In the genomic region with DNA sequence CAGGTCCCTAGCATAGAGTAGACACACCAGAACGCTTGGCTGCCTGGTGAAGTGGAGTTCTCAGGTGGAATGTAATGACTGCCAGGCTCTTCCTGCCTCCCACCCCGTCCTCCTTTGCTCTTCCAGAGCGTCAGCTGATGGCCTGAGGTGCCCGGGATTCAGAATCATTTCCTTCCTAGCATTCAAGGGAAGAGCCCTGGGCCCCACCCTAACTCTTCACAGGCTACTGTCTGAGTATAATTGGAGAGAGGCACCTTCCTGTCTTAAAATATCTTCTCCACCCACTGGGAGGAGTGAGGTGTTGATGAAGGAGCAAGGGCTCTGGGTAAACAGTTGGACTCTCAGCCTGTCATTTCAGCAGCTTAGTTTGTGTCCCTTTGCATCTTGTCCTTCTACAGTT, we compare ENCODE assay signal across 24 mouse cellular contexts. TPM values are rescaled to one million over a fixed set of nuclear protein-coding genes. Genes with fewer than 3 reads are reported as not detected.
DNase-seq lines count a peak whose midpoint lies in the region; ATAC-seq and TF ChIP-seq lines count a peak whose summit lies in the region.
"Had no signal": no experiment of that assay in that cellular context is flagged by ENCODE, and none has a peak within 500 bp of the region (broad histone marks: within the 10 kb centered on the region; RNA-seq: fewer than 3 reads in every experiment).

No protein-coding gene starts in this region.

- H3K4me2 ChIP-seq in lung, embryonic 16.5 days (ENCODE audit: low read depth, low read length), result no peak overlapping the region
- H3K4me2 ChIP-seq in midbrain, embryonic 15.5 days, result no peak overlapping the region
- H3K4me2 ChIP-seq: embryonic facial prominence, embryonic 12.5 days; forebrain, embryonic 13.5 days; heart, embryonic 11.5 days; hindbrain, embryonic 12.5 days; limb, embryonic 12.5 days; liver, embryonic 12.5 days; lung, embryonic 15.5 days had no signal

- WGBS in lung, embryonic 16.5 days, result 28% methylated on average over 4 of the region's 4 CpGs
- 69% methylated on average over 4 of the region's 4 CpGs for WGBS in midbrain, embryonic 15.5 days

- intact Hi-C loops in gastrocnemius, adult 2 months (cut with DNase I), result loop anchor here (10.0 kb wide), 1 partner anchor 178 kb away; no protein-coding TSS in a partner anchor

- H3K4me3 ChIP-seq in gastrocnemius, adult 2 months, result no peak overlapping the region
- no peak overlapping the region for H3K4me3 ChIP-seq in lung, embryonic 16.5 days (ENCODE audit: low read length)
- H3K4me3 ChIP-seq in midbrain, embryonic 15.5 days, result no peak overlapping the region
- H3K4me3 ChIP-seq: embryonic facial prominence, embryonic 12.5 days; erythroblast, embryonic 14.5 days; forebrain, embryonic 13.5 days; hindbrain, embryonic 12.5 days; limb, embryonic 12.5 days; liver, embryonic 12.5 days; lung, embryonic 15.5 days had no signal

- H3K9me3 ChIP-seq in lung, embryonic 16.5 days (ENCODE audit: control insufficient read depth, low read length), result no peaks in the 10 kb centered on the region
- no peaks in the 10 kb centered on the region for H3K9me3 ChIP-seq in midbrain, embryonic 15.5 days
- H3K9me3 ChIP-seq: embryonic facial prominence, embryonic 12.5 days; forebrain, embryonic 13.5 days; hindbrain, embryonic 12.5 days; limb, embryonic 12.5 days; liver, embryonic 12.5 days; lung, embryonic 15.5 days had no signal

- peak overlapping the region; percentile 4; the same call in 1 of the 2 replicates for H3K27ac ChIP-seq in gastrocnemius, adult 2 months
- H3K27ac ChIP-seq in lung, embryonic 16.5 days (ENCODE audit: low read length), result no peak overlapping the region
- no peak overlapping the region for H3K27ac ChIP-seq in midbrain, embryonic 15.5 days
- H3K27ac ChIP-seq: embryonic facial prominence, embryonic 12.5 days; forebrain, embryonic 13.5 days; hindbrain, embryonic 12.5 days; limb, embryonic 12.5 days; liver, embryonic 12.5 days; lung, embryonic 15.5 days had no signal

- peak; percentile 23; the same call in 1 of the 2 replicates for ATAC-seq in lung, embryonic 16.5 days (ENCODE audit: low read depth)
- ATAC-seq in midbrain, embryonic 15.5 days (replicated peaks), result no peak
- ATAC-seq: CD4-positive, CD25-positive, alpha-beta regulatory T cell, adult 4 months; forebrain, embryonic 13.5 days; liver, embryonic 12.5 days had no signal

- no peaks in the 10 kb centered on the region for H3K36me3 ChIP-seq in lung, embryonic 16.5 days (ENCODE audit: control insufficient read depth, insufficient read depth, low read length)
- H3K36me3 ChIP-seq in midbrain, embryonic 15.5 days (replicated peaks), result no peaks in the 10 kb centered on the region
- H3K36me3 ChIP-seq: embryonic facial prominence, embryonic 12.5 days; hindbrain, embryonic 12.5 days; limb, embryonic 12.5 days; liver, embryonic 12.5 days; lung, embryonic 15.5 days had no signal

- H3K4me1 ChIP-seq in lung, embryonic 16.5 days (replicated peaks; ENCODE audit: control insufficient read depth, insufficient read depth, low read length), result peaks cover 4% of the 10 kb centered on the region; the same call in 1 of the 2 replicates
- H3K4me1 ChIP-seq in midbrain, embryonic 15.5 days, result no peaks in the 10 kb centered on the region
- H3K4me1 ChIP-seq: embryonic facial prominence, embryonic 12.5 days; forebrain, embryonic 13.5 days; limb, embryonic 12.5 days; liver, embryonic 12.5 days had no signal

- H3K9ac ChIP-seq in lung, embryonic 16.5 days (ENCODE audit: low read length), result no peak overlapping the region
- H3K9ac ChIP-seq in midbrain, embryonic 15.5 days, result no peak overlapping the region
- H3K9ac ChIP-seq: embryonic facial prominence, embryonic 12.5 days; forebrain, embryonic 13.5 days; hindbrain, embryonic 12.5 days; limb, embryonic 12.5 days; liver, embryonic 12.5 days; lung, embryonic 15.5 days had no signal

- no peaks in the 10 kb centered on the region for H3K27me3 ChIP-seq in lung, embryonic 16.5 days (ENCODE audit: control insufficient read depth, insufficient read depth, low read depth, low read length)
- H3K27me3 ChIP-seq in midbrain, embryonic 15.5 days (replicated peaks), result no peaks in the 10 kb centered on the region
- H3K27me3 ChIP-seq: embryonic facial prominence, embryonic 12.5 days; forebrain, embryonic 13.5 days; hindbrain, embryonic 12.5 days; limb, embryonic 12.5 days; liver, embryonic 12.5 days; lung, embryonic 15.5 days had no signal

- no peak for TF ChIP-seq CTCF in gastrocnemius, adult 2 months (IDR thresholded peaks at IDR 0.05)

- no peak for DNase-seq in gastrocnemius, adult 2 months
- DNase-seq in gastrocnemius, adult 8-10 months (ENCODE audit: low spot score in 2 of 2), result no peak
- DNase-seq in lung, postnatal 25 days (ENCODE audit: low spot score), result no peak
- peak; percentile 79 for DNase-seq in ZHBTc4 (ENCODE audit: low read depth, low spot score)
- peak; percentile 25 to 49 for DNase-seq in kidney, postnatal 25 days
- no peak for DNase-seq in embryo, embryonic 10 days (ENCODE audit: low spot score)
- DNase-seq: cerebellum, adult 9-10 months; gastrocnemius, postnatal 25 days; thymus, postnatal 14 days had no signal

RNA-seq across cellular contexts. Expression of gene Zfyve9, which starts 16.1 kb away (rescaled TPM):
- total RNA-seq in gastrocnemius, adult 2 months (2021), result 10 to 100 TPM; 50.1 to 60.8 TPM
- 10 to 100 TPM; 54.2 to 75.2 (median 64.2) TPM for total RNA-seq in gastrocnemius, adult 8-10 months (2022)
- polyA plus RNA-seq in lung, embryonic 16.5 days (2015; fragmentation: Nextera tagmentation; extraction: Ambion mirVana), result 3.8 and 4.0 TPM in 2 replicates
- polyA plus RNA-seq in midbrain, embryonic 15.5 days (2015; fragmentation: Nextera tagmentation; extraction: Ambion mirVana), result 6.4 TPM in 2 replicates
- total RNA-seq: megakaryocyte-erythroid progenitor cell, adult 5-6 weeks; MEL had no signal
- polyA plus RNA-seq: erythroblast, embryonic 14.5 days had no signal

RNA-seq across cellular contexts. Expression of gene Btf3l4, which starts 36.7 kb away (rescaled TPM):
- 10 to 100 TPM; 40.4 to 41.1 TPM for total RNA-seq in gastrocnemius, adult 2 months (2021)
- 10 to 100 TPM; 35.7 to 46.0 (median 41.9) TPM for total RNA-seq in gastrocnemius, adult 8-10 months (2022)
- 132 and 147 TPM in 2 replicates for polyA plus RNA-seq in lung, embryonic 16.5 days (2015; fragmentation: Nextera tagmentation; extraction: Ambion mirVana)
- polyA plus RNA-seq in midbrain, embryonic 15.5 days (2015; fragmentation: Nextera tagmentation; extraction: Ambion mirVana), result 167 and 179 TPM in 2 replicates

RNA-seq across cellular contexts. Expression of gene Txndc12, which starts 37.7 kb away (rescaled TPM):
- 10 to 100 TPM; 10.7 to 11.9 TPM for total RNA-seq in gastrocnemius, adult 2 months (2021)
- 10 to 100 TPM in 3 of 4 experiments, 1 to 10 TPM in 1; 9.8 to 13.5 (median 11.7) TPM for total RNA-seq in gastrocnemius, adult 8-10 months (2022)
- polyA plus RNA-seq in lung, embryonic 16.5 days (2015; fragmentation: Nextera tagmentation; extraction: Ambion mirVana), result 128 and 134 TPM in 2 replicates
- polyA plus RNA-seq in midbrain, embryonic 15.5 days (2015; fragmentation: Nextera tagmentation; extraction: Ambion mirVana), result 63.8 and 67.4 TPM in 2 replicates

RNA-seq across cellular contexts. Expression of gene Kti12, which starts 50.9 kb away (rescaled TPM):
- total RNA-seq in gastrocnemius, adult 2 months (2021), result 10 to 100 TPM; 21.2 to 26.9 TPM
- 10 to 100 TPM; 23.2 to 28.8 (median 27.3) TPM for total RNA-seq in gastrocnemius, adult 8-10 months (2022)
- polyA plus RNA-seq in lung, embryonic 16.5 days (2015; fragmentation: Nextera tagmentation; extraction: Ambion mirVana), result 43.3 and 48.2 TPM in 2 replicates
- polyA plus RNA-seq in midbrain, embryonic 15.5 days (2015; fragmentation: Nextera tagmentation; extraction: Ambion mirVana), result 24.1 and 24.4 TPM in 2 replicates

RNA-seq across cellular contexts. Expression of gene A730015C16Rik, which starts 51.7 kb away (rescaled TPM):
- under 1 TPM in 1 of 2 experiments, not detected in 1; 0.20 TPM for total RNA-seq in gastrocnemius, adult 2 months (2021)
- under 1 TPM in 1 of 4 experiments, not detected in 3; 0.22 TPM for total RNA-seq in gastrocnemius, adult 8-10 months (2022)
- polyA plus RNA-seq in lung, embryonic 16.5 days (2015; fragmentation: Nextera tagmentation; extraction: Ambion mirVana), result 1.5 and 1.6 TPM in 2 replicates
- 1.3 and 1.9 TPM in 2 replicates for polyA plus RNA-seq in midbrain, embryonic 15.5 days (2015; fragmentation: Nextera tagmentation; extraction: Ambion mirVana)
- total RNA-seq: adrenal gland, adult 18-20 months; gastrocnemius, postnatal 25 days; heart, postnatal 10 days had no signal
- polyA plus RNA-seq: CD4-positive, CD25-positive, alpha-beta regulatory T cell, adult 4 months; erythroblast, embryonic 14.5 days had no signal

Comparison
In these comparisons a context has a peak if more than half of its experiments do, and no peak if none do; other contexts are left out.
1. DNase-seq: peak in ZHBTc4 (single experiment) and kidney, postnatal 25 days (2 of 2); none in gastrocnemius, adult 2 months (single experiment), gastrocnemius, adult 8-10 months (0 of 2), lung, postnatal 25 days (single experiment) and embryo, embryonic 10 days (single experiment).